Mouse (Mus musculus): ENCODE data around the gene Hivep1.

The Hivep1 gene

GRCm38 (mm10) chr13:42051961-42052695 is at the start of gene Hivep1:
Hivep1 (plus strand) TSS chr13:42052021.
- no peak for DNase-seq

- no peak for DNase-seq
Measured at GRCm38 (mm10) chr13:42015484-42016045, 36.3 kb upstream of the Hivep1 start.

GRCm38 (mm10) chr13:42016218-42016617 is 35.6 kb upstream of the Hivep1 start:
- no peak for DNase-seq

- DNase-seq = no peak
Measured at GRCm38 (mm10) chr13:42018356-42018755, 33.5 kb upstream of the Hivep1 start.

- DNase-seq = no peak
Measured at GRCm38 (mm10) chr13:42041203-42041602, 10.6 kb upstream of the Hivep1 start.

- DNase-seq = no peak
Measured at GRCm38 (mm10) chr13:42043431-42043830, 8.4 kb upstream of the Hivep1 start.

DNA sequence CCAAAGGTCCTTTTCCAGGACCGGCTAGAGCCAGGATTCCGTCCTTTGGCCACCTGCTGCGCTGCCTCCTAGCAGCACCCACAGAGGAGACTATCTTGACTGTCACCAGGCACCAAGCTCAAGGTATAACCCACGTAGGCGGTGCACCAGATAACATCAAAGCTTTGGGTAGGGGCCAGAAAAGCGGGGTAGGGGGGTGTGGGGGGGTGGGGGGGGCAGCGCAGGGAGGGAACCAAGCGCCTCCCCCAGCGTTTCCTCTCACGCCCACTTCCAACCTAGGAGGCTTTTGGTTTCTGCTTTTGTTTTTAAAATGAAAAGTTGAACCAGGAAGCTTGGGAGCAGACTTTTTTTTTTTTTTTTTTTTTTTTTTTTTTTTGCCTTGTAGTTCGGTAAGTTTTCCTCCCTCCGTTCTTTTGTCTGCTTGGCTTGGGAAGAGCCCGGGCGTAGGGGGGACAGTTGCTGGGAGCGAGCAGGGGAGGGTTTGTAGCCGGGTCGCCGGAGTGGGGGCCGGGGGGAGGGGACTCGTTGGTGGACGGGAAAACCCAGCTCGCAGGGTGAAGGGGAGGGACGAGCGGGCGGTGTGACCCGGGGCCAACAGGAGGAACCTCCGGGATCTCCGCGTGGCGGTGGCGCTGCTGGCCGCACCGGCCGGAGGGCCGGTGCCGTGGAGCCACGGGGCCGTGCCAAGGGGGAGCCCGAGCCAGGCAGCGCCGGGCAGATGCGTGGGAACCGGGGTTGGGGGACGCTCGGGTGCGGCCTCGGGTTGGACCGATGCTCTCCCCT is 2.6 kb upstream of the Hivep1 start:
- DNase-seq = peak; percentile 89

GRCm38 (mm10) chr13:42049774-42050125 is 2.1 kb upstream of the Hivep1 start:
- DNase-seq = no peak

GRCm38 (mm10) chr13:42050160-42050559 is 1.7 kb upstream of the Hivep1 start:
- DNase-seq = no peak

- DNase-seq = no peak
Measured at GRCm38 (mm10) chr13:42050880-42051201, 980 bp upstream of the Hivep1 start.

GRCm38 (mm10) chr13:42051202-42051906 is 467 bp upstream of the Hivep1 start:
- DNase-seq = peak; percentile 99

DNA sequence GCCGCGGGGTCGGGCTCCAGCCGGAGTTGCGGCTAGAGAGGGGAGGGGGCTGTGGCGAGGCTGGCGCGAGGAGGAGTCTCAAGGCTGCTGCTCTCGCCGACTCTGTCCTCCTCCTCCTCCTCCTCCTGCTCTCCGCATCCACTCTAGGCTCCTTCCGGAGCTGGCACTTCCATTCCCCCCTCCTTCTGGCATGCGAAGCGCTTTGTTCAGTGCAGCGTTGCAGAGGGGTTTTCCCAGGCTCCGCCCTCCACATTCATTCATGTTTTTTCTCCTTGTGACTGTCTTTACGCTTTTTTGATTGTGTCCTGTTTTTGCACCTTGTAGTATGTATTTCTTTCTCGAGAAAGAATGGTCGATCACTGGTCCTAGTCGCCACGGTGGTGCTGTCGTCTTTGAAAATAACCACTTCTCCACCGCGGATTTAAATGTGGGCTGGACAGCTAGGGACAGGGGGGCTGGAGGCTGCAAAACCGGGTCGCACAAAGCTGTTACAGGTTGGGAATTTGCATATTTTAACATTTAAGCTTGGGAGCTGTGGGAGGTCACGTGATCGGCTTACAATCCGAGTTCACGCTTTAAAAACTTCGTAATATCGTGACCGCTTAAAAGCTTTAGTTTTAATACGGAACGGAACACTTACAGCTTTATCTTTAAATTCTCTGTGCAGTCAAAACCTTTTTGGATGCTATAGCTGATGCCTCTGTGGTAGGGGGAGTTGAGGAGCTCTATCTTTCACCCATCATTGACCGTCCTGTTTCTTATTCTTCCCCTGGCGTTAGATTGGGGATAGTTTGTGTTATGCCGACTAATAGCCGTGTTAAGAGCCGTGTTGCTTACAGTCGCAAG is 1.1 kb downstream of the Hivep1 start:
- peak; percentile 77 for DNase-seq

DNA sequence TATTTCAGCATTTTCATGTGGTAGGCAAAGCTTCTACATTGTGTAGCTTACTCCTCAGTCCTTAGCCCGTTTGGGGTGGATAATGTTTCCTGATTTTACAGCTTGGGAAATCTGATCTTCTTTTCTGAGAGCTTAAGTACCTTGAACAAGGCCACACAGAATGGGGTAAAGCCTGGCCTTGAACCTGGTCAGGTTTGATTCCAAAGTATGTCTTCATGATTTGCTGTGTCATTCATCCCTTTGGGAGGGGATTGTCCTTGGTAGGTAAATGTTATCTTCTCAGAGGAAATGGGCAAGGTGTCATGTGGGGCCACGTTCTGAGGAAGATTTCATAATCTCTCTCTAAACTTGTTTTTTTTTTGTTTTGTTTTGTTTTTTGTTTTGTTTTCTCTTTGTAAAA is 1.8 kb downstream of the Hivep1 start:
- no peak for DNase-seq

DNA sequence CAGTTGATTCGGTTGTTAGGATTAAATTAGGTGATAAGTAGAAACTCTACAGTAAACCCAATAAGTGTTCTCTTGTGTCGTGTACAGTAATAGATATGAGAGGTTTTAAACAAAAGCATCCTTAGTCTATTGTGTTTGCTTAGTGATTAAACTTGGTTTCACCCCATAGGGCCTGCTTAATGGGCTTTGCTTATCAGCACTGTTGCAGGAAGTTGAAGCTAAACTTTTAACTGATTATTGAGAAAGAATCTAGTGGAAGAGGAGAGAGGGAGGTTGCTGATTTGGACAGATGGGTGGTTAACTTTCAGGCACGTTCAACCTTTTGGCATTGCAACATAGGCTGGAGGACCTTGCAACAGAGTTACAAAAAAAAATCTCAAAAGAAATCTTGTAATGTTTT is 2.3 kb downstream of the Hivep1 start:
- DNase-seq = no peak

DNA sequence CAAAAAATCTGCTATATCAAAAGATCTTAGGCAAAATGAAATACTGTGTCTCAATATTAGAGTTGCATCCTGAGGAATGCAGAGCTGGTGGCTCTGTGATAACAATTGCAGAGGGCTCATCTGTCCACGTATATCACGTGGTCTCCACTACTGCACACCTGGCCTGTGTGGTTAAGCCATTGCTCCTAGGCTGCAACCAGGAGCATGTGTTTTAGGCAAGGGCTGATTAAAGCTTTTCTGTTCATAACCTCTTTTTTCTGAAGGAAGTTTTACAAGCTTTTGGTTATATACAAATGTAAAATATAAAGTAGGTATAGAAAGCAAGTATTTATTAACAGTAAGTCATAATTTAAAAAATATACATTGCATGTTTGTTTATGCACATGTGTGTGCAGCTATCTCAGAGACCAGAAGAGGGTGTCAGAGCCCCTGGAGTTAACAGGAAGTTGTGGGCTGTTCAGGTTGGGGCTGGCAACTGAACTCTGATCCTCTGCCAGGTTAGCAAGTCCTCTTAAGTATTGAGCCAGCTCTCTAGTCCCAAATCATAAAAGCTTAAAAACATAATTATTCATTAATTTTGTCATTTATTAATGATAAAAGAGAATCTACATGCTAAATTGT is 5.0 kb downstream of the Hivep1 start:
- no peak for DNase-seq

DNA sequence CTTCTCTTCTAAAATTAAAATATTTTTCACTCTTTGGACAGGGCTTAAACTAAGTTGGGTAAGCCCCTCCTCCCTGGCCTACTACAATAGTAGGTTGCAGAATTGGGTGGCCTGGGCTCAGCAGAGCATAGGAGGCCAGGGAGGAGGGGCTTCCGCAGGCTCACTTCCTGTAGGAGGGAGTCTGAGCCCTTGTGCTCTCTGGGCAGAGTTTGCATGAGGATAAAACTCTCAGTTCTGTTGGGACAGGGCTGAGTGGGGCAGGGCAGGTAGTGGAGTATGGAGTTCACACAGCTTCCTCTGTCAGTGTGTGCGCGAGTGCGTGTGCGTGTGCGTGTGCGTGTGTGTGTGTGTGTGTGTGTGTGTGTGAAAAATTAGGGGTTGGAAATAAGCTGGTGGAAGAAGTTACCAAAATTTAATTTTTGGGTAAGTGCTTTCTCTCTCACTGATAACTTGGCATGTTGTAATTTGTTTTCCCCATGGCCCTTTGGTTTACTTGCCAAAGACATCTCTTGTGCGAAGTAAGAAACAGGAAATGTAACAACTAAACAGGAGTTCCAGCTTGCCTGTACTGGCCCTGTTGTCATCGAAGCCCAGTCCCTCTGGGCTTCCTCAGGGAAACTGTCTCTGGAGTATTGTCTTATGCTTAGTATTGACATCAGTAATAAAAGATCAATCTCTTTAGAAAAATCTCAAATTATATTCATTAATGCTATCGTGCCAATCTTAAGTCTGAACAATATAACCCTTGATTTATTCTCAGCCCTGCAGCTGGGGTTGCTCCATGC is 9.2 kb downstream of the Hivep1 start:
- DNase-seq = peak; percentile 22

DNA sequence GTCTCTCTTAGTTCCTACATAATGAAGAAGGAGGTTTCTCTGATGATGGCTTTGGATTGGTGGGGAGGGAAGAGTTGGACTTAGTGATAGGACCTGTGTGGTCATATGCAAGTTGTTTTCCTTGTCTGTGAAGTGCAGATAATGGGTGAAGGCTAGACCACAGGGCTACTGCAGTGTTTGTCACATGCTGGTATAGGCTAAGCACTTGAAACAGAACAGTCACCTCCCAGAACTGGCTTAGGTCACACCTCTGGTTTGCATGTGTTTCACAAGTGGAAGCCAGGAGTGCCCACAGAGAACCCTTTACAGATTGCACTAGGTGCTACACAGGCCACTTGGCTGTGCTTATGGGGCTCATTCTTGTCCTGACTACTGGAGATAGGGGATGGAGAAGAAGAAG is 12.4 kb downstream of the Hivep1 start:
- no peak for DNase-seq

DNA sequence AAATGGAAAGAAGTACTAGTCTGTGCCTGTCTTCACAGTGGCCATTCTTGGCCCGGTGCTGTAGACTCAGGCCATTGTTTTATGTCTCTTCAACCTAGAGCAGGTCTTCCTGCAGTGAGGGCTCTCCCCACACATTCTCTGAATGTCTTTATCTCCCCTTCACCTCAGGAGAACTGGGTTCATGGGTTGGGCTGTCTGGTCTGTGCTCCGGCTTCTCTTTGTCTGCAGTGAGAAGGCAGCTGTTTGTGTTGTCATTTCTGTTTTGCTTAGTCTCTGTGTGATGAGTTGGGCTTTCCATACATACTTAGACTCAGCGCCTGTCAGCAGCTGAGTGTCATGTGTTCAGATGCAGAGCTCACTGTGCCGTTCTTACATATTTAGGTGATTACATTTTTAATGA is 18.4 kb downstream of the Hivep1 start:
- no peak for DNase-seq

GRCm38 (mm10) chr13:42071011-42071410 is 19.2 kb downstream of the Hivep1 start:
- no peak for DNase-seq

DNA sequence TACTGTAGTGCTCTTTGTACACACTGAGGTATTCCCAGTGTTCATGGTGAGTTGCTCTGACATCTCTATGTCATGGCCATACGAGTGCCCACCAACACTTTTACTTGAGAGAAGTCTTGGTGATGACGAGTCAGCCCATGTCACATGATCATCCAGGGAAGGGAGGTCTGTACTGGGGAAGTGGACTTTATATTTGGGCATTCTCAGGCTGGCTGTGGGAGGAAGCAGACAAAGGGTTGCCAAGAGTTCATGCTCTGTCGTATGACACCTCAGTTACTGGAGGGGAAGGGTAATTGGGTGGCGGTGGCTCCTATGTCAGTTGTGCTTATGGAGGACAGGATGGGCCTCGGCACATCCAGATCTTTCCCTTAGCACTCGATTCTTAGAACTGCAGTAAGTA is 21.5 kb downstream of the Hivep1 start:
- DNase-seq = no peak

GRCm38 (mm10) chr13:42075546-42075945 is 23.7 kb downstream of the Hivep1 start:
- no peak for DNase-seq

Data from kidney, postnatal 14 days (tissue).